Mouse (Mus musculus) spleen, adult 2 months (tissue): ENCODE data around the gene Tmem30c. TPM values are rescaled to one million over a fixed set of nuclear protein-coding genes. Genes with fewer than 3 reads are reported as not detected.

Source experiments
- DNase-seq, 2 experiments: peaks; one replicate each; pipeline versions ENCODE4 v3.0.0 to v3.0.0-alpha.2; 2012 to 2021; ENCODE audit warnings: low spot score in 2 of 2, low read depth in 1 of 2
- H3K27ac ChIP-seq: fragments of 200-500 bp; 2 replicates; pipeline ENCODE4 v1.5.1; 2012; ENCODE audit warnings: low read length, inconsistent platforms; ENCODE audit not compliant: insufficient read depth
- H3K27me3 ChIP-seq: fragments of 200-500 bp; 2 replicates; pipeline ENCODE4 v1.6.1; 2012; ENCODE audit warnings: mild to moderate bottlenecking, moderate library complexity, low read length, inconsistent platforms; ENCODE audit not compliant: control insufficient read depth, insufficient read depth
- H3K36me3 ChIP-seq: fragments of 200-500 bp; 2 replicates; pipeline ENCODE4 v1.6.1; 2012; ENCODE audit warnings: mild to moderate bottlenecking, low read length, inconsistent platforms; ENCODE audit not compliant: control insufficient read depth, insufficient read depth
- H3K4me1 ChIP-seq: fragments of 200-500 bp; 2 replicates; pipeline ENCODE4 v1.6.1; 2011; ENCODE audit warnings: inconsistent platforms; ENCODE audit not compliant: control insufficient read depth, insufficient read depth, insufficient read length
- H3K4me3 ChIP-seq: fragments of 200-500 bp; 2 replicates; pipeline ENCODE4 v1.5.1; 2011; ENCODE audit warnings: mild to moderate bottlenecking, inconsistent platforms; ENCODE audit not compliant: insufficient read depth, insufficient read length; ENCODE audit errors: extremely low read depth
- CTCF ChIP-seq: fragments of 200-500 bp; IDR thresholded peaks from 2 replicates; pipeline ENCODE4 v1.5.1; 2011; ENCODE audit warnings: mild to moderate bottlenecking, inconsistent platforms; ENCODE audit not compliant: insufficient read depth, insufficient read length, insufficient replicate concordance; ENCODE audit errors: extremely low read depth
- POLR2A ChIP-seq: fragments of 200-500 bp; IDR thresholded peaks from 2 replicates; pipeline ENCODE4 v1.6.1; 2011; ENCODE audit warnings: low read depth, low read length, inconsistent platforms
- WGBS: fragments of 180-500 bp; shearing (Covaris S2); methylation state at CpG from one replicate; pipeline ENCODE4 v1.1.7; 2018; 5-methylcytosine and 5-hydroxymethylcytosine counted together
- polyA plus RNA-seq: library from polyadenylated mRNA; depleted of rRNA; stranded (reverse); fragments of >200 nt; gene quantifications from 2 replicates; pipeline ENCODE4 v1.2.3, GENCODE M21; 2012

Tmem30c gene
- polyA plus RNA-seq, 1 experiment, result not detected

DNA sequence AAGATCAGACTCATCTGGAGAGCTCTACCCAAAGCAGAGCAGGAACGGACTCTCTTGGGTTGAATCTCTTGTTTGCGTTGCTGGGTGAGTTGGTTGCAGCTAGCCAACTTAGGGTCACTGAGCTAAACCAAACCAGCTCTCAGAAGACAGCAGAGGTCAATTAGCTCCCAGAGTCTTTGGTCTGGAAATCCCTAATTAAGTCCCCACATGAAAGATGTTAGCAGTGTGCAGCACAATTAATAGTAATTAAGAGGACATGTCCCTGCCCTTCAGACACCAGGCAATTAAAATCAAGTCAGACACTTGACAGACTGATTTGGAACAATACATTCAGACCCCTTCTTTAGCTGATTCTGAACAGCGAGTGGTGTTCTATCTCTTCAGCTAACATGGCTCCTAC, 21.6 kb upstream of the Tmem30c start:
- Histone ChIP-seq H3K4me1 (peaks cover 3% of the 10 kb centered on the region; the same call in 1 of the 2 replicates), H3K4me3 (no peak overlapping the region), H3K36me3 (no peaks in the 10 kb centered on the region), H3K27ac (no peak overlapping the region), H3K27me3 (no peaks in the 10 kb centered on the region)
- DNase-seq, result no peak
- TF ChIP-seq CTCF (no peak), POLR2A (no peak)
- WGBS, result 93% methylated on average over 3 of the region's 3 CpGs

DNA sequence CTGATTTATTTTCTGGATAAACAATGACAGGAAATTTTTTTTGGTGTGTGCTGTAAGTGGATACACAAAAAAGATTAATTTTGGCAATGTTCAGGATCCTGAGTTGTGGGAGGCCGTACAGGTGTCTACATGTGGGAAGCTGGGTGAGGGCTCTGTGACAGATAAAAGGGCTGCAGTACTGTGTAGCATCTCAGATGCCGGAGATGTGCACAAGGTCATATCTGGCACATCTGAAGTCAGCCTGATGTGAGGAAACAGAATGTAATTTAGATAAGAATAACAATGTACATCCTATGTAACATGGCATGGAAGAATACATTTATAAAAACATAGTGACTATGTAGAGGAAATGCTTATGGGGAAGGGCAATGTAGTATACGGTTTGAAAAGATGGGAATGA, 20.8 kb upstream of the Tmem30c start:
- 86% methylated on average over 3 of the region's 3 CpGs for WGBS
- H3K36me3 ChIP-seq, result no peaks in the 10 kb centered on the region
- TF ChIP-seq POLR2A (no peak), CTCF (no peak)
- H3K27ac ChIP-seq, result no peak overlapping the region
- H3K4me3 ChIP-seq, result no peak overlapping the region
- H3K4me1 ChIP-seq, result peaks cover 3% of the 10 kb centered on the region; the same call in 1 of the 2 replicates
- DNase-seq, result no peak
- no peaks in the 10 kb centered on the region for H3K27me3 ChIP-seq

DNA sequence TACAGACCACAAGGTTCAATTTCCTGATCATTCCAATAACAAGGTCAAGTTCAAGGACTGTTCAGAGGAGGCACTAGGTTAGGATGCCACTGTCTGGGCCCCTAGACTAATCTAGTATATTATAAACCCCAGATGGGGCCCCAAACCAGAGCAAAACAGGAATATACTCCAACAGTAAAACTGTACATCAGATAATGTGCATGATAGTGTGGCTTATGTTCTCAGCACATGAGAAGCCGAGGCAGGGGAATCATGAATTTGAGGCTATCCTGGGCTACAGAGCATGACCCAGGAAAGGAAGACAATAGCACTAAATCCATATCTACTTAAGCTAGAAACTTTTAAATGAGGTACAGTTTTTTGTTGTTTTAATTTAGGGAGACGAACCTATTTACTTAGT, 19.5 kb upstream of the Tmem30c start:
- Histone ChIP-seq H3K4me3 (no peak overlapping the region), H3K36me3 (no peaks in the 10 kb centered on the region), H3K27me3 (no peaks in the 10 kb centered on the region), H3K27ac (no peak overlapping the region), H3K4me1 (peaks cover 2% of the 10 kb centered on the region; the same call in 1 of the 2 replicates)
- 83% methylated on average over 2 of the region's 2 CpGs for WGBS
- TF ChIP-seq CTCF, result no peak
- no peak for TF ChIP-seq POLR2A
- DNase-seq, result no peak

DNA sequence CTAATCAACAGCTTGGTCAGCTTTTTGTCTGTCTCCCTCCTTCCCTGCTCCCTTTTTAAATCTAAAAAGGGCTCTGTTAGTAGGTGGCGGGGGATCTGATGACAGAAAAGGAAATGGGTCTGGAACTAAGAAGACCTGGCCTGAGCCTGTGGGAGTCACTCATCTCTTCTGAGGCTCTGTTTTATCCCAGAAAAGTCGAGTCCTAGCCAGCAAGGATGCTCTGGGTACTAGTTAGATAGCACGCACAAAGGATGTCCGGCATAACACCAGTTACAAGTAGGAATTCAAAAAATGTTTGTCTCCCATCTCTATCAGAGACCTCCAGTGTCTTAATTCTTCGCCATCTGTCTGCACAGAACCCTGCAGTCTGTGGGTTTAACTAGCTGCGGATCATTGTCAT, 12.8 kb upstream of the Tmem30c start:
- H3K4me3 ChIP-seq, result no peak overlapping the region
- WGBS, result 89% methylated on average over 6 of the region's 6 CpGs

DNA sequence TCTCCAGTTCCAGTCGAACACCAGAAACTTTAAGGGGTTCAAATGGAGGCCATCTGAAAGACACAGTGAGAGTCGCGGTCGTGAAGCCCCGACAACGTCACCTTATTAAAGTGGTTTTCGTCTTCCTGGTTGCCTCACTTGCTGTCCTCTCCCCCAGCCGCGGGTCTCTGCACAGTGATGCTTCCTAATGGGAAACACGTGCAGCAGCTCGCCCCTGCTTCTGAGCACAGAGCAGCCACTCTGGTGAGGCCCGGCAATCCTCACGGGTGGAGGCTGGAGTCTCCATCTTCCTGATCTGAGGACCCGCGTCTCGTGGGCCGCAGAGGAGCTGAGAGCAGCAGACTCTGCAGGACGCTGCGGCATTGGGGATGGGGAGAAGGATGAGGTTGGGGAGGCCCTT, 11.1 kb upstream of the Tmem30c start:
- DNase-seq, result no peak
- 95% methylated on average over 19 of the region's 19 CpGs for WGBS
- Histone ChIP-seq H3K4me1 (peaks cover 3% of the 10 kb centered on the region; the same call in 1 of the 2 replicates), H3K27ac (no peak overlapping the region), H3K27me3 (no peaks in the 10 kb centered on the region), H3K36me3 (no peaks in the 10 kb centered on the region), H3K4me3 (no peak overlapping the region)
- TF ChIP-seq POLR2A (no peak), CTCF (no peak)

More for the DNA sequence above, 12.8 kb upstream of the Tmem30c start:
- Histone ChIP-seq H3K27me3 (no peaks in the 10 kb centered on the region), H3K4me1 (peaks cover 3% of the 10 kb centered on the region; the same call in 1 of the 2 replicates), H3K27ac (no peak overlapping the region), H3K36me3 (no peaks in the 10 kb centered on the region)
- TF ChIP-seq POLR2A (no peak), CTCF (no peak)
- no peak for DNase-seq

DNA sequence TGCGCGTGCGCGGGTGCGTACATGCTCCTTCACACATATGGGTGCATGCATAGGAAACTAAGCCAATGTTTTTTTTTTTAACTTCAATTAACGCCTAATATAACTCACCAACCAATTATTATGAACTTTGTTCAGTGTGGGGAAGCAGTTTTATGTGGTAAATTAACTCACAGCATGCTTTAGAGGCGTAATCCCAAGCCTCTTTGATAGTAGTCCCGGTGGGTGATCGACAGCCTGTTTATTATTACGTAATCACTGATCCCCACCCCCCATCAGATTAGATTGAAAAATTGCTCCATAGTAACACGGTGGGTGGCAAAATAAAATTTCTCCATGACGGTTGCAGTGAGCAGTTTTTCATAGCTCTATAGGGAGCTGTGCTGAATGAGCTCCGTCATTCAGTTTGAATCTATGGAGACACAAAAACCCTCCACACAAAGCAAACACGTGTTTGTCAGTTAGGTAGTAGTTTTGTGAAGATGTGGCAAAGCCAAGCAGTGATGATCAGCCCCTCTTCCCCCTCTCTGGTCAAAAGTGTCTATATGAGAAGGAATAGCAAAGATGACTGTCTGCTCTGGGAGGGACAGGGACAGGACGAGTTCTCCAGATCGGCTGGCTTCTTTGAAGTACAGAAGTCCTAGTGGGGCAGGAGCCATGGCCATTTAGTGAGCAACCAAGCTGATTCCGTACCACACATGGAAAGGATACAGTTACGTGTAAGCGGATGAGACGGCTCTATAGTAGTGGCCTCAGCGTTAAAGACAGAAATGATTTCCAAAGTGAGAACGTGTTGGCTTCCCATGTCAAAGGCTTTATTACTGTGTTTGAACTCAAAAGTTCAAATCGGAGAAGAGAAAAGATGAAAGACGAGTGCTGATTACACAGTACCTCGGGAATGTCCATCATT, 10.4 kb upstream of the Tmem30c start:
- Histone ChIP-seq H3K36me3 (no peaks in the 10 kb centered on the region), H3K27me3 (no peaks in the 10 kb centered on the region), H3K27ac (no peak overlapping the region), H3K4me3 (no peak overlapping the region), H3K4me1 (peaks cover 3% of the 10 kb centered on the region; the same call in 1 of the 2 replicates)
- no peak for TF ChIP-seq POLR2A
- TF ChIP-seq CTCF, result no peak
- WGBS, result 93% methylated on average over 25 of the region's 25 CpGs
- DNase-seq, result no peak
